In genomic region chr7:99974208-99974970, GRCm38 (mm10) we compare ENCODE assay signal across 19 mouse cellular contexts. TPM values are rescaled to one million over a fixed set of nuclear protein-coding genes. Genes with fewer than 3 reads are reported as not detected.
DNase-seq lines count a peak whose midpoint lies in the region; ATAC-seq and TF ChIP-seq lines count a peak whose summit lies in the region.
"Had no signal": no experiment of that assay in that cellular context is flagged by ENCODE, and none has a peak within 500 bp of the region (broad histone marks: within the 10 kb centered on the region; RNA-seq: fewer than 3 reads in every experiment).

No protein-coding gene starts in this region.

- H3K36me3 ChIP-seq in heart, embryonic 13.5 days, result no peaks in the 10 kb centered on the region
- no peaks in the 10 kb centered on the region for H3K36me3 ChIP-seq in liver, adult 2 months (ENCODE audit: control insufficient read depth, insufficient read depth, low read length)
- no peaks in the 10 kb centered on the region for H3K36me3 ChIP-seq in liver, embryonic 12.5 days
- peaks cover 9% of the 10 kb centered on the region for H3K36me3 ChIP-seq in limb, embryonic 10.5 days
- H3K36me3 ChIP-seq: embryonic facial prominence, embryonic 15.5 days; heart, embryonic 12.5 days; liver, embryonic 13.5 days had no signal

- no peak for TF ChIP-seq CTCF in liver, adult 2 months (IDR thresholded peaks at IDR 0.05; ENCODE audit: low read depth, low read length)

- peaks cover 44% of the 10 kb centered on the region for H3K4me1 ChIP-seq in heart, embryonic 13.5 days
- peaks cover 42% of the 10 kb centered on the region for H3K4me1 ChIP-seq in liver, adult 2 months (ENCODE audit: control insufficient read depth, insufficient read depth, low read length)
- peaks cover 34% of the 10 kb centered on the region for H3K4me1 ChIP-seq in liver, embryonic 12.5 days
- peaks cover 29% of the 10 kb centered on the region for H3K4me1 ChIP-seq in limb, embryonic 10.5 days

- no peak overlapping the region for H3K4me2 ChIP-seq in heart, embryonic 13.5 days
- H3K4me2 ChIP-seq in liver, embryonic 12.5 days, result no peak overlapping the region
- H3K4me2 ChIP-seq: embryonic facial prominence, embryonic 15.5 days; forebrain, embryonic 13.5 days; heart, embryonic 12.5 days; hindbrain, embryonic 14.5 days; liver, embryonic 13.5 days had no signal

- peaks cover 31% of the 10 kb centered on the region for H3K79me2 ChIP-seq in liver, adult 2 months (ENCODE audit: control insufficient read depth, insufficient read depth, low read length)

- H3K27me3 ChIP-seq in heart, embryonic 13.5 days (replicated peaks), result no peaks in the 10 kb centered on the region
- no peaks in the 10 kb centered on the region for H3K27me3 ChIP-seq in liver, adult 2 months (ENCODE audit: control insufficient read depth, insufficient read depth, low read length)
- no peaks in the 10 kb centered on the region for H3K27me3 ChIP-seq in liver, embryonic 12.5 days (replicated peaks)
- no peaks in the 10 kb centered on the region for H3K27me3 ChIP-seq in limb, embryonic 10.5 days (ENCODE audit: low read depth, poor library complexity, severe bottlenecking)
- H3K27me3 ChIP-seq: embryonic facial prominence, embryonic 15.5 days; forebrain, embryonic 13.5 days; heart, embryonic 12.5 days; liver, embryonic 13.5 days had no signal

- H3K9ac ChIP-seq in heart, embryonic 13.5 days, result 0 out of 2 replicates have a peak overlapping the region, but pooled peaks have one; percentile 10
- H3K9ac ChIP-seq in liver, adult 2 months (ENCODE audit: low read depth, low read length), result peak overlapping the region; percentile 73
- no peak overlapping the region for H3K9ac ChIP-seq in liver, embryonic 12.5 days
- H3K9ac ChIP-seq: embryonic facial prominence, embryonic 15.5 days; forebrain, embryonic 13.5 days; heart, embryonic 12.5 days; hindbrain, embryonic 14.5 days; liver, embryonic 13.5 days had no signal

- no peak for ATAC-seq in heart, embryonic 13.5 days (ENCODE audit: extremely low read depth, insufficient number of reproducible peaks, low FRiP score, low TSS enrichment)
- ATAC-seq in liver, embryonic 12.5 days, result no peak
- ATAC-seq: forebrain, embryonic 13.5 days had no signal

- TF ChIP-seq POLR2A in liver, adult 2 months (IDR thresholded peaks at IDR 0.05; ENCODE audit: extremely low read depth, insufficient read depth, low read length), result no peak

- 70% methylated on average over 10 of the region's 10 CpGs for WGBS in heart, embryonic 13.5 days
- 19% methylated on average over 10 of the region's 10 CpGs for WGBS in liver, adult 2 months
- WGBS in liver, embryonic 12.5 days (ENCODE audit: insufficient replicate concordance), result 75% methylated on average over 10 of the region's 10 CpGs
- 83% methylated on average over 10 of the region's 10 CpGs for WGBS in limb, embryonic 10.5 days

- H3K4me3 ChIP-seq in heart, embryonic 13.5 days, result no peak overlapping the region
- H3K4me3 ChIP-seq in liver, adult 2 months (ENCODE audit: insufficient read depth, low read depth, low read length), result peak overlapping the region; percentile 44; the same call in 1 of the 2 replicates
- H3K4me3 ChIP-seq in liver, embryonic 12.5 days, result no peak overlapping the region
- H3K4me3 ChIP-seq in limb, embryonic 10.5 days, result no peak overlapping the region
- H3K4me3 ChIP-seq: embryonic facial prominence, embryonic 15.5 days; forebrain, embryonic 13.5 days; gastrocnemius, adult 2 months; heart, embryonic 12.5 days; liver, embryonic 13.5 days had no signal

- DNase-seq in heart, adult 8-10 months (ENCODE audit: low spot score), result no peak
- peak; percentile 95 for DNase-seq in liver, adult 2 months (ENCODE audit: extremely low read depth, low read depth, low spot score)
- DNase-seq in MN1 (ENCODE audit: low spot score), result peak; percentile 84
- DNase-seq in limb, embryonic 10.5 days (ENCODE audit: low spot score), result peak; percentile 17
- DNase-seq in frontal cortex, postnatal 36 days (ENCODE audit: low spot score in 2 of 2), result no peak
- DNase-seq in urinary bladder, postnatal 14 days (ENCODE audit: low spot score), result no peak
- DNase-seq: gastrocnemius, adult 2 months; liver, embryonic 13.5 days; right cerebral cortex, postnatal 14 days had no signal

- H3K27ac ChIP-seq in heart, embryonic 13.5 days (replicated peaks), result peak overlapping the region; percentile 15; the same call in 1 of the 2 replicates
- H3K27ac ChIP-seq in liver, adult 2 months (replicated peaks; ENCODE audit: insufficient read depth, low read depth, low read length), result peak overlapping the region; percentile 92
- H3K27ac ChIP-seq in liver, embryonic 12.5 days, result no peak overlapping the region
- H3K27ac ChIP-seq in limb, embryonic 10.5 days, result no peak overlapping the region
- H3K27ac ChIP-seq: embryonic facial prominence, embryonic 15.5 days; forebrain, embryonic 13.5 days; gastrocnemius, adult 2 months; hindbrain, embryonic 14.5 days; liver, embryonic 13.5 days; macrophage had no signal

- no peaks in the 10 kb centered on the region for H3K9me3 ChIP-seq in heart, embryonic 13.5 days
- no peaks in the 10 kb centered on the region for H3K9me3 ChIP-seq in liver, embryonic 12.5 days (replicated peaks)
- no peaks in the 10 kb centered on the region for H3K9me3 ChIP-seq in limb, embryonic 10.5 days (replicated peaks)
- H3K9me3 ChIP-seq: embryonic facial prominence, embryonic 15.5 days; forebrain, embryonic 13.5 days; G1E; heart, embryonic 12.5 days; liver, embryonic 13.5 days had no signal

RNA-seq across cellular contexts. Expression of gene Rnf169, which starts 5.9 kb away (rescaled TPM):
- polyA plus RNA-seq in heart, embryonic 13.5 days (2015; fragmentation: Nextera tagmentation; extraction: Ambion mirVana), result 2.7 and 2.8 TPM in 2 replicates
- total RNA-seq in heart, adult 8-10 months (2022), result 10 to 100 TPM in 1 of 4 experiments, 1 to 10 TPM in 3; 8.1 to 10.5 (median 9.4) TPM
- total RNA-seq in liver, adult 2 months (2014; rRNA removed), result 27.6 and 31.5 TPM in 2 replicates
- 5.6 and 6.5 TPM in 2 replicates for polyA plus RNA-seq in liver, adult 2 months (2012; rRNA removed)
- 2.1 and 2.3 TPM in 2 replicates for polyA plus RNA-seq in liver, embryonic 12.5 days (2016; fragmentation: Nextera tagmentation; extraction: Ambion mirVana)
- 5.6 and 6.3 TPM in 2 replicates for polyA plus RNA-seq in limb, embryonic 10.5 days (2016; fragmentation: Nextera tagmentation; extraction: Ambion mirVana)

RNA-seq across cellular contexts. Expression of gene Chrdl2, which starts 31.6 kb away (rescaled TPM):
- polyA plus RNA-seq in heart, embryonic 13.5 days (2015; fragmentation: Nextera tagmentation; extraction: Ambion mirVana), result 0.48 and 0.49 TPM in 2 replicates
- not detected for total RNA-seq in heart, adult 8-10 months (2022)
- total RNA-seq in liver, adult 2 months (2014; rRNA removed), result not detected in 2 replicates
- 0.05 TPM in 1 of 2 replicates, not detected in the other for polyA plus RNA-seq in liver, adult 2 months (2012; rRNA removed)
- polyA plus RNA-seq in liver, embryonic 12.5 days (2016; fragmentation: Nextera tagmentation; extraction: Ambion mirVana), result 0.11 and 0.30 TPM in 2 replicates
- 0.14 and 0.19 TPM in 2 replicates for polyA plus RNA-seq in limb, embryonic 10.5 days (2016; fragmentation: Nextera tagmentation; extraction: Ambion mirVana)
- total RNA-seq: common myeloid progenitor, adult 5-6 weeks; layer of hippocampus, adult 18-20 months had no signal
- polyA plus RNA-seq: forebrain, embryonic 13.5 days; G1E; liver, embryonic 13.5 days; macrophage had no signal

Comparison
In these comparisons a context has a peak if more than half of its experiments do, and no peak if none do; other contexts are left out.
1. H3K27ac ChIP-seq: peak in heart, embryonic 13.5 days (single experiment) and liver, adult 2 months (single experiment); none in liver, embryonic 12.5 days (single experiment) and limb, embryonic 10.5 days (single experiment).
2. DNase-seq: peak in liver, adult 2 months (single experiment), MN1 (single experiment) and limb, embryonic 10.5 days (single experiment); none in heart, adult 8-10 months (single experiment), frontal cortex, postnatal 36 days (0 of 2) and urinary bladder, postnatal 14 days (single experiment).